Mouse (Mus musculus): ENCODE data around the gene Mvd. TPM values are rescaled to one million over a fixed set of nuclear protein-coding genes. Genes with fewer than 3 reads are reported as not detected.
A peak's percentile ranks its signal among the peaks of the same experiment; 100 is the strongest.

The Mvd gene
- 2.4 and 6.3 TPM in 2 replicates for polyA plus RNA-seq (2011; ENCODE audit: insufficient read depth, insufficient read length, low replicate concordance, missing spikeins)

- peaks cover 5% of the 10 kb centered on the region; the same call in 1 of the 2 replicates for H3K4me1 ChIP-seq (ENCODE audit: control insufficient read depth, insufficient read depth, low read length)
- peak within 1 kb of the TSS; percentile 55 for H3K27ac ChIP-seq (ENCODE audit: control insufficient read depth, insufficient read depth, low read depth, low read length, poor library complexity)
- WGBS = under 1% methylated on average over 47 of the region's 47 CpGs
- peak; percentile 75 for TF ChIP-seq POLR2A (IDR thresholded peaks at IDR 0.05; ENCODE audit: borderline replicate concordance, control insufficient read depth, low read depth, low read length)
- peak; percentile 75 for TF ChIP-seq CTCF (IDR thresholded peaks at IDR 0.05; ENCODE audit: control insufficient read depth, insufficient read depth, low read length)
- H3K4me3 ChIP-seq (replicated peaks; ENCODE audit: control insufficient read depth, low read depth, low read length) = peak within 1 kb of the TSS; percentile 73
These were observed at the start of gene Mvd for GRCm38 (mm10) chr8:122443262-122444006. Mvd (minus strand) TSS chr8:122443422.

DNA sequence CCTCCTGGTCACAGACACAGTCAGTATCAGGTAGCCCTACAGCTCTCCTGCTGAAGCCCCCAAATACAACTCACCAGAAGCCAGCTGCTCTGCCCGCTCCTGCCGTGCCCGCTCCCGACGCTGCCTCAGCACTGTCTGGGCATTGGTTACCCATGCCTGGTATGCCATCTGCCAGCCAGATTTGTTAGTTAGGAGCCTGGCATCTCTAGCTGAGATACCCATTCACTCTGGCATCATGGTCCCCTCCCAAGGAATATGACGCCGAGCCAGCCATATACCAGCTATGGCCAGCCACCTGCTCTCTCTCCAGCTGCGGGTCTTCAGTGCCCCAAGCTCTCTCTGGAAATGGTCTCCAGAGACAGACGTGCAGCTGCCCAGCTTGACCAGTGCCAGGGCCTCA lies 45.2 kb upstream of the Mvd start:
- 96% methylated on average over 9 of the region's 9 CpGs for WGBS
- Histone ChIP-seq H3K4me1 (ENCODE audit: control insufficient read depth, insufficient read depth, low read length) (peaks cover 7% of the 10 kb centered on the region; the same call in 1 of the 2 replicates), H3K4me3 (replicated peaks; ENCODE audit: control insufficient read depth, low read depth, low read length) (no peak overlapping the region), H3K27ac (ENCODE audit: control insufficient read depth, insufficient read depth, low read depth, low read length, poor library complexity) (no peak overlapping the region)
- TF ChIP-seq POLR2A (IDR thresholded peaks at IDR 0.05; ENCODE audit: borderline replicate concordance, control insufficient read depth, low read depth, low read length) (no peak), CTCF (IDR thresholded peaks at IDR 0.05; ENCODE audit: control insufficient read depth, insufficient read depth, low read length) (no peak)

- 42% methylated on average over 12 of the region's 12 CpGs for WGBS
- H3K4me1 ChIP-seq (ENCODE audit: control insufficient read depth, insufficient read depth, low read length) = peaks cover 7% of the 10 kb centered on the region; the same call in 1 of the 2 replicates
- H3K27ac ChIP-seq (ENCODE audit: control insufficient read depth, insufficient read depth, low read depth, low read length, poor library complexity) = peak overlapping the region; percentile 84
- TF ChIP-seq CTCF (IDR thresholded peaks at IDR 0.05; ENCODE audit: control insufficient read depth, insufficient read depth, low read length) = no peak
- TF ChIP-seq POLR2A (IDR thresholded peaks at IDR 0.05; ENCODE audit: borderline replicate concordance, control insufficient read depth, low read depth, low read length) = no peak; the same call in 1 of the 2 replicates
- peak overlapping the region; percentile 39 for H3K4me3 ChIP-seq (replicated peaks; ENCODE audit: control insufficient read depth, low read depth, low read length)
These were observed 41.6 kb upstream of the Mvd start for GRCm38 (mm10) chr8:122484831-122485230.

DNA sequence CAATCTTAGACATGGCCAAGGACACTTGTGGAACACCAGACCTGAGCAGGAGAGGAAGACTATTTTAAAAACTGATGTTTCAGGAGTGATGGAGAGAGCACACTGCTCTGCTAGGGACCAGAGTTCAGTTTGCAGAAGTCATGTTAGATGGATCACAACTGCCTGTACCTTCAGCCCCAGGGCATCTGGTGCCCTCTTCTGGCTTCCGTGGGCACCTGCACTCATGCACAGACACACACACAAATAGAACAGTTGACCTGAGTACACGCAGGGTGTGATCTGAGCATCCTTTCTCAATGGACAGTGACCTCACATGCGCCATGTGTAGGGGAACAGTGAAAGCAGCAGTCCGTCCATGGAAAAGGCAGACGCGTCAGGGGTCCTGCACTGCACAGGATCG lies 40.7 kb upstream of the Mvd start:
- H3K4me1 ChIP-seq (ENCODE audit: control insufficient read depth, insufficient read depth, low read length) = peaks cover 7% of the 10 kb centered on the region; the same call in 1 of the 2 replicates
- H3K4me3 ChIP-seq (replicated peaks; ENCODE audit: control insufficient read depth, low read depth, low read length) = no peak overlapping the region
- peak; percentile 49; the same call in 1 of the 2 replicates for TF ChIP-seq CTCF (IDR thresholded peaks at IDR 0.05; ENCODE audit: control insufficient read depth, insufficient read depth, low read length)
- no peak for TF ChIP-seq POLR2A (IDR thresholded peaks at IDR 0.05; ENCODE audit: borderline replicate concordance, control insufficient read depth, low read depth, low read length)
- H3K27ac ChIP-seq (ENCODE audit: control insufficient read depth, insufficient read depth, low read depth, low read length, poor library complexity) = no peak overlapping the region
- WGBS = 91% methylated on average over 7 of the region's 7 CpGs

GRCm38 (mm10) chr8:122482448-122482847 lies 39.2 kb upstream of the Mvd start:
- WGBS = 96% methylated on average over 8 of the region's 8 CpGs
- no peak overlapping the region for H3K4me3 ChIP-seq (replicated peaks; ENCODE audit: control insufficient read depth, low read depth, low read length)
- no peak overlapping the region for H3K27ac ChIP-seq (ENCODE audit: control insufficient read depth, insufficient read depth, low read depth, low read length, poor library complexity)
- TF ChIP-seq CTCF (IDR thresholded peaks at IDR 0.05; ENCODE audit: control insufficient read depth, insufficient read depth, low read length) (no peak), POLR2A (IDR thresholded peaks at IDR 0.05; ENCODE audit: borderline replicate concordance, control insufficient read depth, low read depth, low read length) (no peak)
- H3K4me1 ChIP-seq (ENCODE audit: control insufficient read depth, insufficient read depth, low read length) = peaks cover 7% of the 10 kb centered on the region; the same call in 1 of the 2 replicates

- Histone ChIP-seq H3K27ac (ENCODE audit: control insufficient read depth, insufficient read depth, low read depth, low read length, poor library complexity) (peak within 1 kb of the TSS; percentile 94), H3K4me1 (ENCODE audit: control insufficient read depth, insufficient read depth, low read length) (peaks cover 8% of the 10 kb centered on the region; the same call in 1 of the 2 replicates), H3K4me3 (replicated peaks; ENCODE audit: control insufficient read depth, low read depth, low read length) (peak within 1 kb of the TSS; percentile 89)
- WGBS = under 1% methylated on average over 99 of the region's 103 CpGs
- no peak for TF ChIP-seq CTCF (IDR thresholded peaks at IDR 0.05; ENCODE audit: control insufficient read depth, insufficient read depth, low read length)
- TF ChIP-seq POLR2A (IDR thresholded peaks at IDR 0.05; ENCODE audit: borderline replicate concordance, control insufficient read depth, low read depth, low read length) = peak; percentile 58; the same call in 1 of the 2 replicates
These were observed 32.5 kb upstream of the Mvd start, which contains the start of the genes Rnf166 and Ctu2 for GRCm38 (mm10) chr8:122475580-122476320. Rnf166 (minus strand) TSS chr8:122476064. Ctu2 (plus strand) TSS chr8:122476143.

GRCm38 (mm10) chr8:122474951-122475560 lies 31.8 kb upstream of the Mvd start:
- WGBS = under 1% methylated on average over 16 of the region's 16 CpGs
- Histone ChIP-seq H3K27ac (ENCODE audit: control insufficient read depth, insufficient read depth, low read depth, low read length, poor library complexity) (peak overlapping the region; percentile 94), H3K4me1 (ENCODE audit: control insufficient read depth, insufficient read depth, low read length) (peaks cover 10% of the 10 kb centered on the region; the same call in 1 of the 2 replicates), H3K4me3 (replicated peaks; ENCODE audit: control insufficient read depth, low read depth, low read length) (peak overlapping the region; percentile 89)
- TF ChIP-seq POLR2A (IDR thresholded peaks at IDR 0.05; ENCODE audit: borderline replicate concordance, control insufficient read depth, low read depth, low read length) (no peak), CTCF (IDR thresholded peaks at IDR 0.05; ENCODE audit: control insufficient read depth, insufficient read depth, low read length) (no peak)

All from bone marrow, adult 2 months (tissue).